Mouse (Mus musculus): ENCODE data around the gene Rasd2. TPM values are rescaled to one million over a fixed set of nuclear protein-coding genes. Genes with fewer than 3 reads are reported as not detected.

Gene Rasd2
- 1.5 and 2.5 TPM in 2 replicates for polyA plus RNA-seq (2015; fragmentation: Nextera tagmentation; extraction: Ambion mirVana)

- no peaks in the 10 kb centered on the region for H3K36me3 ChIP-seq
- H3K4me3 ChIP-seq (replicated peaks), result peak within 1 kb of the TSS; percentile 58
- H3K9me3 ChIP-seq, result no peaks in the 10 kb centered on the region
- peak within 1 kb of the TSS; percentile 94 for H3K4me2 ChIP-seq (replicated peaks)
- ATAC-seq, result peak; percentile 11; the same call in 1 of the 2 replicates
- peak within 1 kb of the TSS; percentile 51 for H3K9ac ChIP-seq
- peaks cover 14% of the 10 kb centered on the region for H3K4me1 ChIP-seq (replicated peaks)
- 1% methylated on average over 42 of the region's 42 CpGs for WGBS
- H3K27me3 ChIP-seq (replicated peaks), result peaks cover 32% of the 10 kb centered on the region
- H3K27ac ChIP-seq, result no peak within 1 kb of the TSS
These were observed at the start of gene Rasd2 for GRCm38 (mm10) chr8:75213686-75214085. Rasd2 (plus strand) TSS chr8:75213944.

- H3K27ac ChIP-seq, result no peak overlapping the region
- no peaks in the 10 kb centered on the region for H3K36me3 ChIP-seq
- peaks cover 11% of the 10 kb centered on the region; the same call in 1 of the 2 replicates for H3K4me1 ChIP-seq (replicated peaks)
- no peak overlapping the region for H3K4me3 ChIP-seq (replicated peaks)
- ATAC-seq, result no peak
- 38% methylated on average over 5 of the region's 5 CpGs for WGBS
- no peak overlapping the region for H3K4me2 ChIP-seq (replicated peaks)
- no peaks in the 10 kb centered on the region for H3K9me3 ChIP-seq
- no peak overlapping the region for H3K9ac ChIP-seq
- no peaks in the 10 kb centered on the region for H3K27me3 ChIP-seq (replicated peaks)
These were observed 44.4 kb upstream of the Rasd2 start for GRCm38 (mm10) chr8:75169363-75169762.

- peak; percentile 83 for ATAC-seq
- Histone ChIP-seq H3K27ac (no peak overlapping the region), H3K4me1 (replicated peaks) (peaks cover 11% of the 10 kb centered on the region; the same call in 1 of the 2 replicates), H3K27me3 (replicated peaks) (no peaks in the 10 kb centered on the region), H3K4me3 (replicated peaks) (no peak overlapping the region), H3K9me3 (no peaks in the 10 kb centered on the region), H3K4me2 (replicated peaks) (no peak overlapping the region), H3K36me3 (no peaks in the 10 kb centered on the region), H3K9ac (no peak overlapping the region)
- 69% methylated on average over 6 of the region's 6 CpGs for WGBS
These were observed 41.6 kb upstream of the Rasd2 start for GRCm38 (mm10) chr8:75172009-75172685.

GRCm38 (mm10) chr8:75193022-75193421 is 20.7 kb upstream of the Rasd2 start:
- Histone ChIP-seq H3K9ac (no peak overlapping the region), H3K27ac (no peak overlapping the region), H3K36me3 (no peaks in the 10 kb centered on the region), H3K4me3 (replicated peaks) (no peak overlapping the region), H3K27me3 (replicated peaks) (no peaks in the 10 kb centered on the region), H3K9me3 (no peaks in the 10 kb centered on the region), H3K4me1 (replicated peaks) (no peaks in the 10 kb centered on the region), H3K4me2 (replicated peaks) (no peak overlapping the region)
- 70% methylated on average over 3 of the region's 3 CpGs for WGBS
- no peak for ATAC-seq

- Histone ChIP-seq H3K27me3 (replicated peaks) (no peaks in the 10 kb centered on the region), H3K36me3 (no peaks in the 10 kb centered on the region), H3K4me1 (replicated peaks) (no peaks in the 10 kb centered on the region), H3K4me2 (replicated peaks) (no peak overlapping the region), H3K9ac (no peak overlapping the region), H3K9me3 (no peaks in the 10 kb centered on the region), H3K27ac (no peak overlapping the region), H3K4me3 (replicated peaks) (no peak overlapping the region)
- WGBS, result 52% methylated on average over 4 of the region's 4 CpGs
- peak; percentile 67 for ATAC-seq
These were observed 19.2 kb upstream of the Rasd2 start for GRCm38 (mm10) chr8:75194473-75195071.

- no peaks in the 10 kb centered on the region for H3K4me1 ChIP-seq (replicated peaks)
- no peaks in the 10 kb centered on the region for H3K36me3 ChIP-seq
- H3K9me3 ChIP-seq, result no peaks in the 10 kb centered on the region
- no peaks in the 10 kb centered on the region for H3K27me3 ChIP-seq (replicated peaks)
- H3K4me2 ChIP-seq (replicated peaks), result no peak overlapping the region
- H3K27ac ChIP-seq, result no peak overlapping the region
- ATAC-seq, result no peak
- 78% methylated on average over 3 of the region's 3 CpGs for WGBS
- no peak overlapping the region for H3K9ac ChIP-seq
- no peak overlapping the region for H3K4me3 ChIP-seq (replicated peaks)
These were observed 16.6 kb upstream of the Rasd2 start for GRCm38 (mm10) chr8:75197170-75197569.

GRCm38 (mm10) chr8:75197862-75198261 is 15.9 kb upstream of the Rasd2 start:
- Histone ChIP-seq H3K9ac (no peak overlapping the region), H3K4me2 (replicated peaks) (no peak overlapping the region), H3K27me3 (replicated peaks) (no peaks in the 10 kb centered on the region), H3K9me3 (no peaks in the 10 kb centered on the region), H3K4me3 (replicated peaks) (no peak overlapping the region), H3K27ac (0 out of 2 replicates have a peak overlapping the region, but pooled peaks have one; percentile 27), H3K36me3 (no peaks in the 10 kb centered on the region), H3K4me1 (replicated peaks) (no peaks in the 10 kb centered on the region)
- ATAC-seq, result no peak
- 56% methylated on average over 4 of the region's 4 CpGs for WGBS

- Histone ChIP-seq H3K9ac (no peak overlapping the region), H3K27me3 (replicated peaks) (no peaks in the 10 kb centered on the region), H3K4me2 (replicated peaks) (no peak overlapping the region), H3K27ac (0 out of 2 replicates have a peak overlapping the region, but pooled peaks have one; percentile 27), H3K4me1 (replicated peaks) (no peaks in the 10 kb centered on the region), H3K36me3 (no peaks in the 10 kb centered on the region), H3K9me3 (no peaks in the 10 kb centered on the region), H3K4me3 (replicated peaks) (no peak overlapping the region)
- no peak for ATAC-seq
These were observed 15.4 kb upstream of the Rasd2 start for GRCm38 (mm10) chr8:75198300-75198699.

- H3K9ac ChIP-seq, result no peak overlapping the region
- H3K36me3 ChIP-seq, result no peaks in the 10 kb centered on the region
- WGBS, result 64% methylated on average over 5 of the region's 5 CpGs
- H3K27me3 ChIP-seq (replicated peaks), result no peaks in the 10 kb centered on the region
- no peak overlapping the region for H3K27ac ChIP-seq
- H3K9me3 ChIP-seq, result no peaks in the 10 kb centered on the region
- no peak for ATAC-seq
- no peak overlapping the region for H3K4me3 ChIP-seq (replicated peaks)
- H3K4me1 ChIP-seq (replicated peaks), result no peaks in the 10 kb centered on the region
- no peak overlapping the region for H3K4me2 ChIP-seq (replicated peaks)
These were observed 14.6 kb upstream of the Rasd2 start for GRCm38 (mm10) chr8:75198988-75199765.

GRCm38 (mm10) chr8:75199914-75200313 is 13.8 kb upstream of the Rasd2 start:
- Histone ChIP-seq H3K27me3 (replicated peaks) (no peaks in the 10 kb centered on the region), H3K9me3 (no peaks in the 10 kb centered on the region), H3K4me3 (replicated peaks) (no peak overlapping the region), H3K27ac (no peak overlapping the region), H3K36me3 (no peaks in the 10 kb centered on the region), H3K9ac (no peak overlapping the region), H3K4me1 (replicated peaks) (no peaks in the 10 kb centered on the region), H3K4me2 (replicated peaks) (no peak overlapping the region)
- no peak for ATAC-seq
- 68% methylated on average over 1 of the region's 1 CpGs for WGBS

- WGBS, result 61% methylated on average over 8 of the region's 8 CpGs
- no peak overlapping the region for H3K9ac ChIP-seq
- H3K9me3 ChIP-seq, result no peaks in the 10 kb centered on the region
- peak; percentile 76 for ATAC-seq
- no peaks in the 10 kb centered on the region for H3K27me3 ChIP-seq (replicated peaks)
- no peak overlapping the region for H3K4me2 ChIP-seq (replicated peaks)
- no peak overlapping the region for H3K27ac ChIP-seq
- no peaks in the 10 kb centered on the region for H3K4me1 ChIP-seq (replicated peaks)
- no peaks in the 10 kb centered on the region for H3K36me3 ChIP-seq
- H3K4me3 ChIP-seq (replicated peaks), result no peak overlapping the region
These were observed 11.6 kb upstream of the Rasd2 start for GRCm38 (mm10) chr8:75202041-75202656.

- Histone ChIP-seq H3K4me1 (replicated peaks) (no peaks in the 10 kb centered on the region), H3K36me3 (no peaks in the 10 kb centered on the region), H3K27me3 (replicated peaks) (no peaks in the 10 kb centered on the region), H3K4me2 (replicated peaks) (no peak overlapping the region), H3K4me3 (replicated peaks) (no peak overlapping the region), H3K27ac (no peak overlapping the region), H3K9me3 (no peaks in the 10 kb centered on the region), H3K9ac (no peak overlapping the region)
- WGBS, result 69% methylated on average over 3 of the region's 3 CpGs
- no peak for ATAC-seq
These were observed 10.8 kb upstream of the Rasd2 start for GRCm38 (mm10) chr8:75202913-75203312.
